Mouse (Mus musculus): Measurements from ENCODE around the gene Ddx59. TPM values are rescaled to one million over a fixed set of nuclear protein-coding genes. Genes with fewer than 3 reads are reported as not detected.
A peak's percentile ranks its signal among the peaks of the same experiment; 100 is the strongest.

Gene Ddx59
- polyA plus RNA-seq, 1 experiment: 3.0 TPM

- TF ChIP-seq POLR2A (IDR thresholded peaks at IDR 0.05; ENCODE audit: control insufficient read depth, extremely low read depth, insufficient read depth, low read length, poor library complexity) (peak; percentile 52; the same call in 1 of the 2 replicates), CTCF (IDR thresholded peaks at IDR 0.05; ENCODE audit: borderline replicate concordance, control insufficient read depth, extremely low read depth, insufficient read depth, low read length, poor library complexity) (0 out of 2 replicates have a peak, but pooled peaks have one; percentile 27)
- WGBS: under 1% methylated on average over 52 of the region's 52 CpGs
- peaks cover 10% of the 10 kb centered on the region for H3K36me3 ChIP-seq (ENCODE audit: control insufficient read depth, insufficient read depth, low read length)
- H3K27ac ChIP-seq (ENCODE audit: control insufficient read depth, insufficient read depth, low read length): no peak within 1 kb of the TSS
- H3K27me3 ChIP-seq (ENCODE audit: control insufficient read depth, insufficient read depth, low read length): no peaks in the 10 kb centered on the region
- peak within 1 kb of the TSS; percentile 55 for H3K4me3 ChIP-seq (ENCODE audit: control insufficient read depth, insufficient read depth, low read length)
- peak; percentile 97 for DNase-seq
- H3K4me1 ChIP-seq (replicated peaks; ENCODE audit: control insufficient read depth, insufficient read depth, low read length): peaks cover 2% of the 10 kb centered on the region; the same call in 1 of the 2 replicates
Observed at GRCm38 (mm10) chr1:136466143-136466811, 51.2 kb downstream of the Ddx59 start, which contains the start of gene Kif14. Gene Kif14 (plus strand): TSS chr1:136466343.

GRCm38 (mm10) chr1:136469408-136469807, 54.3 kb downstream of the Ddx59 start:
- H3K4me1 ChIP-seq (replicated peaks; ENCODE audit: control insufficient read depth, insufficient read depth, low read length): peaks cover 2% of the 10 kb centered on the region; the same call in 1 of the 2 replicates
- no peak for DNase-seq
- H3K36me3 ChIP-seq (ENCODE audit: control insufficient read depth, insufficient read depth, low read length): peaks cover 35% of the 10 kb centered on the region
- 95% methylated on average over 4 of the region's 4 CpGs for WGBS
- H3K4me3 ChIP-seq (ENCODE audit: control insufficient read depth, insufficient read depth, low read length): no peak overlapping the region
- H3K27me3 ChIP-seq (ENCODE audit: control insufficient read depth, insufficient read depth, low read length): no peaks in the 10 kb centered on the region
- TF ChIP-seq POLR2A (IDR thresholded peaks at IDR 0.05; ENCODE audit: control insufficient read depth, extremely low read depth, insufficient read depth, low read length, poor library complexity): no peak
- TF ChIP-seq CTCF (IDR thresholded peaks at IDR 0.05; ENCODE audit: borderline replicate concordance, control insufficient read depth, extremely low read depth, insufficient read depth, low read length, poor library complexity): no peak
- no peak overlapping the region for H3K27ac ChIP-seq (ENCODE audit: control insufficient read depth, insufficient read depth, low read length)

- Histone ChIP-seq H3K4me3 (ENCODE audit: control insufficient read depth, insufficient read depth, low read length) (no peak overlapping the region), H3K4me1 (replicated peaks; ENCODE audit: control insufficient read depth, insufficient read depth, low read length) (peaks cover 2% of the 10 kb centered on the region; the same call in 1 of the 2 replicates), H3K36me3 (ENCODE audit: control insufficient read depth, insufficient read depth, low read length) (peaks cover 42% of the 10 kb centered on the region), H3K27me3 (ENCODE audit: control insufficient read depth, insufficient read depth, low read length) (no peaks in the 10 kb centered on the region), H3K27ac (ENCODE audit: control insufficient read depth, insufficient read depth, low read length) (no peak overlapping the region)
- DNase-seq: no peak
- whole genome bisulfite sequencing: 93% methylated on average over 6 of the region's 6 CpGs
- TF ChIP-seq POLR2A (IDR thresholded peaks at IDR 0.05; ENCODE audit: control insufficient read depth, extremely low read depth, insufficient read depth, low read length, poor library complexity): no peak
- TF ChIP-seq CTCF (IDR thresholded peaks at IDR 0.05; ENCODE audit: borderline replicate concordance, control insufficient read depth, extremely low read depth, insufficient read depth, low read length, poor library complexity): no peak
Observed at GRCm38 (mm10) chr1:136470471-136470870, 55.4 kb downstream of the Ddx59 start.

Other genes with a start within 250 kb of the Ddx59 start
- 0.10 and 0.11 TPM in 2 replicates for gene Mroh3, start 202.4 kb upstream of the Ddx59 start, polyA plus RNA-seq (2012; rRNA removed)
- gene Inava, start 181.0 kb upstream of the Ddx59 start, polyA plus RNA-seq (2012; rRNA removed): 8.5 and 9.7 TPM in 2 replicates
- 24.4 and 41.7 TPM in 2 replicates for gene Gpr25, start 154.4 kb upstream of the Ddx59 start, polyA plus RNA-seq (2012; rRNA removed)
- 7.3 and 13.4 TPM in 2 replicates for gene Camsap2, start 69.2 kb upstream of the Ddx59 start, polyA plus RNA-seq (2012; rRNA removed)
- gene Kif14, start 51.1 kb downstream of the Ddx59 start, polyA plus RNA-seq (2012; rRNA removed): 3.7 and 4.7 TPM in 2 replicates
- 6.2 TPM in 2 replicates for gene Zfp281, start 209.6 kb downstream of the Ddx59 start, polyA plus RNA-seq (2012; rRNA removed)

Measured in thymus, adult 2 months (tissue).